Mouse (Mus musculus): ENCODE data around the gene Aipl1. TPM values are rescaled to one million over a fixed set of nuclear protein-coding genes. Genes with fewer than 3 reads are reported as not detected.
A peak's percentile ranks its signal among the peaks of the same experiment; 100 is the strongest.

Aipl1 gene
- polyA plus RNA-seq, 1 experiment, result 0.19 TPM

- Histone ChIP-seq H3K4me1 (ENCODE audit: control insufficient read depth, insufficient read depth, insufficient read length) (no peaks in the 10 kb centered on the region), H3K36me3 (ENCODE audit: control insufficient read depth, insufficient read depth, low read length) (no peaks in the 10 kb centered on the region), H3K27ac (ENCODE audit: insufficient read depth, low read length) (no peak overlapping the region), H3K4me3 (ENCODE audit: extremely low read depth, insufficient read depth, insufficient read length) (no peak overlapping the region), H3K27me3 (ENCODE audit: control insufficient read depth, insufficient read depth, low read length) (peaks cover 2% of the 10 kb centered on the region; the same call in 1 of the 2 replicates)
- TF ChIP-seq CTCF (IDR thresholded peaks at IDR 0.05; ENCODE audit: extremely low read depth, insufficient read depth, insufficient read length, insufficient replicate concordance), result no peak
- TF ChIP-seq POLR2A (IDR thresholded peaks at IDR 0.05; ENCODE audit: low read depth, low read length), result no peak
- no peak for DNase-seq (ENCODE audit: low read depth in 1 of 2, low spot score in 2 of 2)
- WGBS, result 9% methylated on average over 45 of the region's 45 CpGs
Observed at GRCm38 (mm10) chr11:72050895-72051858, 13.9 kb upstream of the Aipl1 start.

- H3K4me1 ChIP-seq (ENCODE audit: control insufficient read depth, insufficient read depth, insufficient read length), result no peaks in the 10 kb centered on the region
- H3K36me3 ChIP-seq (ENCODE audit: control insufficient read depth, insufficient read depth, low read length), result no peaks in the 10 kb centered on the region
- no peak for DNase-seq (ENCODE audit: low read depth in 1 of 2, low spot score in 2 of 2)
- TF ChIP-seq CTCF (IDR thresholded peaks at IDR 0.05; ENCODE audit: extremely low read depth, insufficient read depth, insufficient read length, insufficient replicate concordance) (no peak), POLR2A (IDR thresholded peaks at IDR 0.05; ENCODE audit: low read depth, low read length) (no peak)
- H3K4me3 ChIP-seq (ENCODE audit: extremely low read depth, insufficient read depth, insufficient read length), result no peak overlapping the region
- no peak overlapping the region for H3K27ac ChIP-seq (ENCODE audit: insufficient read depth, low read length)
- H3K27me3 ChIP-seq (ENCODE audit: control insufficient read depth, insufficient read depth, low read length), result peaks cover 2% of the 10 kb centered on the region; the same call in 1 of the 2 replicates
- WGBS, result 46% methylated on average over 14 of the region's 14 CpGs
Observed at GRCm38 (mm10) chr11:72050168-72050894, 13.0 kb upstream of the Aipl1 start.

- Histone ChIP-seq H3K27me3 (ENCODE audit: control insufficient read depth, insufficient read depth, low read length) (peaks cover 2% of the 10 kb centered on the region; the same call in 1 of the 2 replicates), H3K4me3 (ENCODE audit: extremely low read depth, insufficient read depth, insufficient read length) (no peak overlapping the region), H3K27ac (ENCODE audit: insufficient read depth, low read length) (no peak overlapping the region), H3K4me1 (ENCODE audit: control insufficient read depth, insufficient read depth, insufficient read length) (no peaks in the 10 kb centered on the region), H3K36me3 (ENCODE audit: control insufficient read depth, insufficient read depth, low read length) (no peaks in the 10 kb centered on the region)
- 83% methylated on average over 8 of the region's 8 CpGs for WGBS
- DNase-seq (ENCODE audit: low read depth in 1 of 2, low spot score in 2 of 2), result no peak
- TF ChIP-seq CTCF (IDR thresholded peaks at IDR 0.05; ENCODE audit: extremely low read depth, insufficient read depth, insufficient read length, insufficient replicate concordance) (no peak), POLR2A (IDR thresholded peaks at IDR 0.05; ENCODE audit: low read depth, low read length) (no peak)
Observed at GRCm38 (mm10) chr11:72049171-72049759, 12.0 kb upstream of the Aipl1 start.

- peaks cover 2% of the 10 kb centered on the region; the same call in 1 of the 2 replicates for H3K27me3 ChIP-seq (ENCODE audit: control insufficient read depth, insufficient read depth, low read length)
- DNase-seq (ENCODE audit: low read depth in 1 of 2, low spot score in 2 of 2), result no peak
- no peak for TF ChIP-seq POLR2A (IDR thresholded peaks at IDR 0.05; ENCODE audit: low read depth, low read length)
- TF ChIP-seq CTCF (IDR thresholded peaks at IDR 0.05; ENCODE audit: extremely low read depth, insufficient read depth, insufficient read length, insufficient replicate concordance), result no peak
- WGBS, result 84% methylated on average over 6 of the region's 6 CpGs
- H3K36me3 ChIP-seq (ENCODE audit: control insufficient read depth, insufficient read depth, low read length), result no peaks in the 10 kb centered on the region
- no peak overlapping the region for H3K4me3 ChIP-seq (ENCODE audit: extremely low read depth, insufficient read depth, insufficient read length)
- no peaks in the 10 kb centered on the region for H3K4me1 ChIP-seq (ENCODE audit: control insufficient read depth, insufficient read depth, insufficient read length)
- H3K27ac ChIP-seq (ENCODE audit: insufficient read depth, low read length), result no peak overlapping the region
Observed at GRCm38 (mm10) chr11:72048730-72049129, 11.4 kb upstream of the Aipl1 start.

GRCm38 (mm10) chr11:72044231-72044630, 6.9 kb upstream of the Aipl1 start:
- no peak for DNase-seq (ENCODE audit: low read depth in 1 of 2, low spot score in 2 of 2)
- H3K27ac ChIP-seq (ENCODE audit: insufficient read depth, low read length), result no peak overlapping the region
- H3K27me3 ChIP-seq (ENCODE audit: control insufficient read depth, insufficient read depth, low read length), result no peaks in the 10 kb centered on the region
- WGBS, result 82% methylated on average over 3 of the region's 3 CpGs
- TF ChIP-seq POLR2A (IDR thresholded peaks at IDR 0.05; ENCODE audit: low read depth, low read length) (no peak), CTCF (IDR thresholded peaks at IDR 0.05; ENCODE audit: extremely low read depth, insufficient read depth, insufficient read length, insufficient replicate concordance) (no peak)
- H3K36me3 ChIP-seq (ENCODE audit: control insufficient read depth, insufficient read depth, low read length), result no peaks in the 10 kb centered on the region
- no peak overlapping the region for H3K4me3 ChIP-seq (ENCODE audit: extremely low read depth, insufficient read depth, insufficient read length)
- H3K4me1 ChIP-seq (ENCODE audit: control insufficient read depth, insufficient read depth, insufficient read length), result peaks cover 6% of the 10 kb centered on the region; the same call in 1 of the 2 replicates

- no peak for TF ChIP-seq CTCF (IDR thresholded peaks at IDR 0.05; ENCODE audit: extremely low read depth, insufficient read depth, insufficient read length, insufficient replicate concordance)
- TF ChIP-seq POLR2A (IDR thresholded peaks at IDR 0.05; ENCODE audit: low read depth, low read length), result no peak
- Histone ChIP-seq H3K4me1 (ENCODE audit: control insufficient read depth, insufficient read depth, insufficient read length) (peaks cover 6% of the 10 kb centered on the region; the same call in 1 of the 2 replicates), H3K4me3 (ENCODE audit: extremely low read depth, insufficient read depth, insufficient read length) (peak overlapping the region; percentile 11; the same call in 1 of the 2 replicates), H3K36me3 (ENCODE audit: control insufficient read depth, insufficient read depth, low read length) (no peaks in the 10 kb centered on the region), H3K27me3 (ENCODE audit: control insufficient read depth, insufficient read depth, low read length) (no peaks in the 10 kb centered on the region), H3K27ac (ENCODE audit: insufficient read depth, low read length) (no peak overlapping the region)
- no peak for DNase-seq (ENCODE audit: low read depth in 1 of 2, low spot score in 2 of 2)
- WGBS, result 8% methylated on average over 14 of the region's 14 CpGs
Observed at GRCm38 (mm10) chr11:72042631-72043030, 5.3 kb upstream of the Aipl1 start.
